Mouse (Mus musculus) 3T3-L1 (cell line): ENCODE measurements around the gene Olfr222.
"Not testable (repeated sequence)": the region's sequence is repeated elsewhere in the genome, so short reads cannot be mapped to it uniquely, and the experiment has no call there.

Source experiments
- DNase-seq: peaks from one replicate; pipeline ENCODE4 v3.0.0-alpha.2; 2015; ENCODE audit warnings: low read depth, low spot score

Gene Olfr222

GRCm38 (mm10) chr11:59576135-59576534, at the start of gene Olfr222:
Gene Olfr222, minus strand, starts transcription at chr11:59576235.
- not testable (repeated sequence) for DNase-seq

GRCm38 (mm10) chr11:59624017-59624630, 48.1 kb upstream of the Olfr222 start:
- DNase-seq, result peak; percentile 91

GRCm38 (mm10) chr11:59622214-59622613, 46.2 kb upstream of the Olfr222 start:
- DNase-seq, result peak; percentile 54

- not testable (repeated sequence) for DNase-seq
These were observed 41.0 kb upstream of the Olfr222 start for GRCm38 (mm10) chr11:59616986-59617385.

DNA sequence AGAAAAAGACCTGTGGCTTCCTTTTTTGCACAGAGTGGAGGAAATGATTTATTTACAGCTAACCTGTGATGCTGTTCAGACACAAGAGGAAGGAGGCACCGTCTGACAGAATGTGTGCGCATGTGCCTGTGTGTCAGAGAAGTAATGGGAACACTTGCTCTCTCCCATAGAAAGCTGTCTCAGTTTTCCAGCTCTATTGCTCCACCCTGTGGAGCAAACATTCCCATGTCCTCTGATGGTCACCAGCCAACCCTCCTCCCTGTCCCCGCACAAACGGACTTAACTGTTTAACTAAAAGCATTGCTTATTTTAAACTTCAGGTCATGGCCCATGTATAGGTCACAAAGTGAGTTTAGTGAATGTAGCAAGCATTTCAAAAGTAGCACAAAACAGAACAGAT, 38.1 kb upstream of the Olfr222 start:
- DNase-seq, result peak; percentile 83

- DNase-seq, result no peak
These were observed 35.6 kb upstream of the Olfr222 start for GRCm38 (mm10) chr11:59611646-59612045.

- DNase-seq, result peak; percentile 56
These were observed 26.3 kb upstream of the Olfr222 start for GRCm38 (mm10) chr11:59602287-59602686.

GRCm38 (mm10) chr11:59600872-59601271, 24.8 kb upstream of the Olfr222 start:
- DNase-seq, result peak; percentile 97

DNA sequence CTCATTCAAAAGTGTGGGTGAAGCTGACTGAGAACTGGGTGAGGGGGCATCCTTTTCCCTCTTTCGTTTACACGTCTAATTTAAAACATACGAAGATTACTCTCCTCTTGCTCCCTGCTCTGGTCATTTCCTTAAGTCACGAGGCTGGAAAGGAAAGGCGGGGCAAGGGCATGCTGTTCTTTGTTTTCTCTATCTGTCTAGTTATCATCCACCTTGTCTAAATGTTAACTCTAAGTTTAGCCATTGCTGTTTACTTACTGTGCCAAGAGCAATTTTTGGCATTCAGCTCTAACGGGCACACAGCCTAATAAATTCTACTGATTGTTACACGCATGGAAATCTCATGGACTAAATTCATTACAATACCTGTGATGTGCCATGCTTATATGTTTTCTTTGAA, 23.2 kb upstream of the Olfr222 start:
- DNase-seq, result no peak

DNA sequence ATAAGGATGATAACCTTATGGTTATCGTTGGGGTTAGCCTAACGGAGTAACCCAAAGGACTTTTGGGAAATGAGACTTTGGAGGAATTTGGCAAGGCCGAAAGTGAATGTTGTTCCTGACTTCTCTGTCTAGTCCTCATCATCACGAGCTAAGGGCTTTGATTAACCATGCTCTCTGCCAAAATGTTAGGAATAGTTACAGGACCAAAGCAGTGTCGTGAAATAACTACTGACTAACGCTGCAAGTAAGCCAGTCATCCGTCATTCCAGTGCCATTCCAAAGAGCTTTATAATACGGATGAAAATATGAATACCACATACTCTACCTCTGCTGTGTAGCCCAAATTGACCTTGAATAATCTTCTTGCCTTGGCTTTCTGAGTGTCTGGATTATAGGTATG, 20.9 kb upstream of the Olfr222 start:
- no peak for DNase-seq

DNA sequence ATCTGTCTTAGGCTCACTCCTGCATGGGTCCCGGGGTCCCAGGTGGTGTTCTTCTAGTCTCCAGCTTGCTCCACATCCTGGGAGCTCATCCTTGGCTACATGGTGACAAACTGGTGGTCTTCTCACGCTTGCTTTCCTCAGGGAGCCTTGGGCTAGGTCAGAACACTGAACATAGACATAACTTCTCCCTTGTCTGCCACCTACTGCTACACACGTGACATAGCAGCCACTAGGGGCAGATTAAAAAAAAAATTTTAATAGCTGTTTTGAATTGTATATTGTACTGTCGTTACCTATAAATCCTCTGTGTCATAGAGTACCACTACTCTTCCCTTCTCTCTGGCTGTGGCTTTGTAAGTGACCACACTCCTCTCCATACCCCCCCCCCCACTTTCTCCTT, 20.1 kb upstream of the Olfr222 start:
- DNase-seq, result peak; percentile 36

DNA sequence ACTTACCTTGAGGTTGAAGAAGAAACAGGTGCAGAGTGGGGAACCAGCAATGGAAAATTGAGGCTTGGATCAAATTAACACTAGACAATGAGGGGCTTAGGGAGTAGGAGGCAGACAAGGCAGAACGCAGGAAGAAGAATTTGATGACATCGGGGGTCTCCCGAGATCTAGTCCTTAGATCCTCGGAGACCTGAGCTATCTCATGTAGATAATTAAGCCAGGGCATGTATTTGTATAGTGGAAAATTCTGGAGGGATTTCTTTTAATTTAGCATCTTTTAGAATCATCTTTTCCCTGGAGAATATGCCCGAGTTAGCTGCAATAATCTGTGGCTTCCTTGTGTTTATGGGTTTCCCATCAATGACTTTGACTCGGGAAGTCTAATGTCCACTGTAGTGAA, 17.2 kb upstream of the Olfr222 start, which contains the start of gene Olfr223:
TSS of gene Olfr223 (minus strand) at position 101 of the 400 bp plus-strand sequence.
- no peak for DNase-seq

DNA sequence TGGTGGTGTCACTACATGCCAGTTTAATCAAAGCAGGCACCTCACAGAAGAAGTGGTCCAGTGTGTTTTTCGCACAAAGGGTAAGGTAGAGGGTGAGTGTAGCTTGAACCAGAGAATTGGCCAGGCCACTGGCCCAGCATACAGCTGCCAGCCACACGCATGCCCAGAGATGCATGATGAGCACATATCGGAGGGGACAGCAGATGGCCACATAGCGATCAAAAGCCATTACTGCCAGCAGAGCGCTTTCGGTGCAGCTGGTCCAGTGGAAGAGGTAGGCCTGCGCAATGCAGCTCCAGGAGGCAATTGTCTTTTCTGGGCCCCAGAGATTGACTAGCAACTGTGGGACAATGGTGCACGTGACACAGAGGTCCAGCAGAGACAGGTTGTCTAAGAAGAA, 13.5 kb upstream of the Olfr222 start:
- no peak for DNase-seq

DNA sequence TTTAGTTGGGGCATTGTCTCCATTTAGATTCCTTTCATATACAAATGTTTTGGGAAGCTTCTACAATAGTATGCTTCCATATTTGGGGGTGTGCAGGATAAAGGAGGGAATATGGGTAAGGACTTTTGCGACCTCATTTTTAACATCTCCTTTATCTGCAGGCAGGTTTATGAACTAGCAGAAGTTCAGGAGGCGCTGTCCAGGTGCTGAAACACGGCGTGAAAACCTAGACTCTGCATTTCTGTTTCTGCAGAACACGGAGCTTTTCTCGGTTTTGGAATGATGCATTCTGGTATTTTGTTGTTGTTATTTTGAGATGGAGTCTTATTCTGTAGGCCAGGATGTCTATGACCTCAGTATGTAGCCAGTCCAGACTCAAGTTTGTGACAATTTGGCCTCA, 8.5 kb upstream of the Olfr222 start:
- peak; percentile 59 for DNase-seq

GRCm38 (mm10) chr11:59575726-59576125, 309 bp downstream of the Olfr222 start:
- DNase-seq, result no peak

DNA sequence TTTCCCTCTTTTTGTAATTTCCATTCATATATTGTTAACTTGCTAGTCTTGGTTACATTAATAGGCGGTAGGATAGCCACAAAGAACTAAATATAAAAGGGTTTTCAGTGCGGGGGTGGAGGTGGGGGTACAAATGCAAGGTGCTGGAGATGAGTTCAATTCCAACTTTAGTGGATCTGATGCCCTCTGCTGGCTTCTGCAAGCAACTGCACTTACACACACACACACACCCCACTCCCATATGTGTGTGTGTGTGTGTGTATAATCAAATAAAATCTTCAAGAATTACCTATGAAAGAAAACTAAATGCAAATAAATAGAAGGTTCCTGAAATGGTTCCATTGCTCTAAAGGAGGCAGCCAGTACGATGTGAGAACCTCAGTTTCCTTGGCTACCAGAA, 6.7 kb downstream of the Olfr222 start:
- peak; percentile 57 for DNase-seq

DNA sequence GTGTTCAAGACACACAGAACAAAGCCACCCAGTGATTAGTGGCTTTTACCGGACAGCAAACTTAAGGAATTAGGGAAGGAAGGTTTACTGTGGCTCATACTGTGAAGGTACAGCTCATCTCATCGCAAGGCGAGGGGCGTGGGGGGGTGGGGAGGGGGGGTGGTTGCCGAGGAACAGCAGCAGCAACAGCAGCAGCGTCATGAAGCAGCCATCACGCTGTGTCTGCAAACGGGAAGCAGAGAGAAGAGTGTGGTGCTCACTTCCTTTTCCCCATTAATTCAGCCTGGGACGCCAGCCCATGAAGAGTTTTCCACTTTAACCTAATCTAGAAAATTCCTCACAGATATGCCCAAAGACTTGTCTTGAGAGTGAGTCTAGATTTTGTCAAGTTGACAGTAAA, 13.2 kb downstream of the Olfr222 start:
- no peak for DNase-seq

DNA sequence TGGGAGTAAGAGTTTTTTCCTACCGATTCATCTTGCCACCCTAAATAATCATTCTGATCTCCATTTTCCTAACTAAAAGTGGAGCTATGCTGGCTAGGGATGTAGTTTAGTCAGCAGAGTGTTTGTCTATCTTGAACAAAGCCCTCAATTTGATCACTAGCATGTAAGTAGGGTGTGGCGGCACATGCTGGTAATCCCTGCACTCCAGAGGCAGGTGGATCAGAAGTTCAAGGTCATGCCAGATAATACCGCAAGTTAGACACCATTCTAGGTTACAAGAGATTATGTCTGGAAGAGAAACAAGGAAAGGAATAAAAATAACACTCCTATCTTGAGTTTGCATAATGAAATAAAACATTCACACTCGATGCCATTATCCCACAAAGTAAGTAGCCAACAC, 13.7 kb downstream of the Olfr222 start:
- DNase-seq, result no peak

DNA sequence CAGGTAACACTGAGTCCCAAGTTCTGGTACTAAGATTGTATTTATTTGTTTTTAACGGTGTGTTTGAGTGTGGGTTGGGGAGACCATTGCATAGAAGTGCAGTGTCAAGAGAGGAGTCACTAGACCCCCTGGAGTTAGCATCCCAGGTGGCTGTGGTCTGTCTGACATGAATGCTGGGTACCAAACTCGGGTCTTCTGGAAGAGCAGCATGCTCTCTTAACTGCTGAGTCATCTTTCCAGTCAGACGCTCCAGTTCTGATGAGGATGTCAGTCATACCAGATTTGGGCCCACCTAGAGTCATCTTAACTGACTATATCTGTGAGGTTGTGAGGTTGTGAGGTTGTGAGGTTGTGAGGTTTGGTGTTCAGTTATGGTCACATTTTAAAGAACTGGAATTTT, 15.1 kb downstream of the Olfr222 start:
- DNase-seq, result no peak

- no peak for DNase-seq
These were observed 21.5 kb downstream of the Olfr222 start for GRCm38 (mm10) chr11:59554535-59554934.

GRCm38 (mm10) chr11:59554127-59554526, 21.9 kb downstream of the Olfr222 start:
- DNase-seq, result peak; percentile 22

DNA sequence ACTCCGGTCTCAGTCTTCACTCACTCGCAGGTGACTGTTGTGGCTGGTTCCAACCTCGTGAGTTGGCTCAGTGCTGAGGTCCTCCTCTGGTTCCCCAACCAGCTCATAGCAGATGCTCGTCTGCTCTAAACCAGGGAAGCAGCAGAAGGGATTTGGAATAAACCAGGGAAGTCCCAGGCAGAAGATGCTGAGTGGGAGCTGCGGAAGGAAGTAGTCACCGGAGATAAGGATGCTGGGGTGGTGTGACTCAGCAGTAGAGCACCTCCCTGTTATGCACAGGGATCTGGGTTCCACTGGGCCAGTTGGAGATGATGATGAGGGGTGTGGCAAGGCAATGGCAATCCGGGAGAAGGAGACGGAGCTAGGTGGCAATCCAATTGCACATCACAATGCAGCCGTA, 32.0 kb downstream of the Olfr222 start:
- DNase-seq, result no peak

DNA sequence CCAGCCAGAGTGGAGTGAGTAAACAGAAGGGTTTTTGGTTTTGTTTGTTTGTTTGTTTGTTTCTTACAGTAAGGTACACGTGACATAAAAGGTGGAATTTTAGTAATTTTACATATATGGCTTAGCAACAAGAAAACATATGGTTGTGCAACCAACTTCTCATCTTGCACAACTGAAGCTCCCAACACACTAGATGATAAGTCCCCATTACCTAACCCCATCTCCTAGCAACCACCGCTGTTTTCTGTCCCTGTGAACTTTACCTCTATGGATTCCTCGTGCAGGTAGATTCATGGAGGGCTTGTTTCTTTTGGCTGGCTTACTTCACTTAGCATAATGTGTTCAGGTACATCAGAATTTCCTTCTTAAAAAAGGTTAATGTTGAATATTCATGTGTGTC, 32.7 kb downstream of the Olfr222 start:
- DNase-seq, result no peak

DNA sequence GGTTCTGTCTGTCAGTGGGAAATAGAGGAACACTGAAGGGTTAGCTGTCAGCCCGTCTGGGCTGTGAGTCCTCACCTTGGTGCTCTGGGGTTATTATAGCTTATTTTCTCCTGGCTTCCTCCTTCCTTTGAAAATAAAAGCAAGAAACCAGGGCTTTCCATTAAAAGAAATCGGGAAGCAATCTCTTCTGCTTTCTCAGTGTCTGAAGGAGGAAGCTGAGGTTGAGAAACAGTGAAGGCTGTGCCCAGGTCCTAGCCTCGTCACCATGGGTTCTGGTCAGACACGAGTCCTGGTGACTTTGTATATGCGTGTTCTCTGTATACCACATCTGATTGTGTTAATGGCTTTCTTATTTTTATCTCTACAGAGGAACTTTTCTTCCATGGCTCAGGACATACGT, 33.6 kb downstream of the Olfr222 start:
- no peak for DNase-seq
